Mouse (Mus musculus) heart, adult 9 months (tissue): ENCODE data around the gene Sidt1.
A peak's percentile ranks its signal among the peaks of the same experiment; 100 is the strongest.

Source experiments
- DNase-seq, 2 experiments: peaks; one replicate each; pipeline ENCODE4 v3.0.0; 2022; ENCODE audit warnings: low spot score in 2 of 2

Sidt1 gene

DNA sequence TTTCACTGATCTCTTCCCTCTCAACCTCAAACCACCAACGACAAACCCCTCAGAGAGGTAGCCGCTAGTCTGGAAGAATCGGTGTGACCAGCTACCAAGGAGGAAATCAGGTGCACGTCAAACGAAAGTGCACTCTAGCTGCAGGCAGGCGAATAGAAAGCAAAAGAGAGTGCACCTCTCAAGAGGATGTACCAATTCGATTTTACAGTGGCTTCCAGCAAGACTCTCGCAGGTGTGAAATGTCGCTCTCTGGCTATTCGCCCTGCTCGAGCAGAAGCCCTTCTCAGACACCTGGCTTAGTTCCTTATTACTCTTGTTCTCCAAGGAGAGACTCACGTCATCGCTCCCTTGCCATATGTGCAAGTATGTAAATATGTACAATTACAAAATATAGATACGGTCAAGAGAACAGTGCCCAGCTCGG is at the start of gene Sidt1:
Gene Sidt1, minus strand, starts transcription at position 336 of the 424 bp plus-strand sequence.
- no peak for DNase-seq

DNA sequence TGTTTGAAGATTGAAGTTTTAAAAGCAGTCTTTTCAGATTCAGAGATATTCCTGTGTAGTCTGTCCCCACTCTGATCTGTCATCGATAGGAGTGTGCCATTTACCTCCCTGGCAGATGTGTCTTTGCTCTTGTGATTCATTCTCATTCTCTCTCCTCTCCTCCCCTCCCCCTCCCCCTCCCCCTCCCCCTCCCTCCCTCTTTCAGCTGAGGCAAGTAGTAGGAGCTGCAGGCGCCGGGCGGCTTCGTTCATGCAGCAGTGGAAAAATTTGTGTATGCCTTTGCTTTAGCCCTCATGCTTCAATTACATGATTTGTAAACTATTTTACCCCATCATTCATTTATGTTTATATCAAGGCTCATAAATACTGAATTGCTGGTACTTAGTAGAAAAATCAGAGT is 48.6 kb upstream of the Sidt1 start:
- DNase-seq = no peak

DNA sequence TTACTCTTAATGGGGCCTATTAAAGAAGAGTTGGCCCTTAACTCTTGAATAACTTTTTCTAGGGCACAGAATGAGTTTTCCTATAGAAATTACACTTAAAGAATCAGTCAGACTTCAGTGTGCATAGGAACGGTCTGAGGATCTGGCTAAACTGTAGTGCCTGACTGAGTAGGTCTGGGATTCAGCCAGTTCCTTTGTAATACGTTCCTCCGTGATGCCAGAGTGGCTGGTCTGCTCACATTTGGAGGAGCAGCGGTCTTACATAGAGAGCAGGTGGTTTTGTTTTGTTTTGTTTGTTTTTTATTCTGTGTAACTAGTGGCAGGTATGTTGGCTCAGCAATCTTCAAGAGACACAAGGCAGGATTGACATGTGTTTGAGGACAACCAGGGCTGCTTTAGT is 47.0 kb upstream of the Sidt1 start:
- no peak for DNase-seq

DNA sequence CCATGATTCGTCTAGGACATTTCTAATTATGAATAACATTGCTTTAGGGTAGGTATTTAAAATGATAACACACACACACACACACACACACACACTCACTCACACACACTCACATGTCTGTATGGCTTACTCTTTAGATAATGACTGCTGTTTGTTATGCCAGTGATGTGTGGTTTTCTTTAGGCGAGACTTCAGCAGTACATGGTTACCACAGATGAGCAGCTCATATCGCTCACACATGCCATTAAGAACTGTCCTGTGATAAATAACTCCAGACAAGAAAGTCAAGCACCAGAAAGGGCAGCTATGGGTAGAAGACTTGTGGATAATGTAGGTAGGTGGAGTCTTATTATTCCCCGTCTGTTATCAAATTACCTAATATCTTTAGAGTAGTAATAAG is 42.5 kb upstream of the Sidt1 start:
- no peak for DNase-seq

DNA sequence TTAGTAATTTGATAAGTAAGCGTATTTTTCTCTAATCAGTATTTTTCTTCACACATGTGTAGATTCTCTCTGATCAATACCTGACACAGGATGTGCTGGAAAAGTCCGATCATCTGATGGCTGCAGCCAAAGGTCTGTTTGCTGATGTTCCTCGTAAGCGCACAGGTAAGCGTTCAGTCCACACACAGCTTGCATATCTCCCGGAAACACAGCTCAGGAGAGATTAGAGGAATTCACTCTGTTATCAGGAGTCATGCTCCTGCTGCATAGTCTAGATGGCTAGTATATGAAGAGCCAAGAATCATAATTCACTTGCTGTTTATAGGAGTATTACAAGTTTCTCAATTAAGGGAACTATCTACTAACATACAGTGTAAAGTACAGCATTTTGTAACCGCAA is 32.5 kb upstream of the Sidt1 start:
- DNase-seq = no peak

DNA sequence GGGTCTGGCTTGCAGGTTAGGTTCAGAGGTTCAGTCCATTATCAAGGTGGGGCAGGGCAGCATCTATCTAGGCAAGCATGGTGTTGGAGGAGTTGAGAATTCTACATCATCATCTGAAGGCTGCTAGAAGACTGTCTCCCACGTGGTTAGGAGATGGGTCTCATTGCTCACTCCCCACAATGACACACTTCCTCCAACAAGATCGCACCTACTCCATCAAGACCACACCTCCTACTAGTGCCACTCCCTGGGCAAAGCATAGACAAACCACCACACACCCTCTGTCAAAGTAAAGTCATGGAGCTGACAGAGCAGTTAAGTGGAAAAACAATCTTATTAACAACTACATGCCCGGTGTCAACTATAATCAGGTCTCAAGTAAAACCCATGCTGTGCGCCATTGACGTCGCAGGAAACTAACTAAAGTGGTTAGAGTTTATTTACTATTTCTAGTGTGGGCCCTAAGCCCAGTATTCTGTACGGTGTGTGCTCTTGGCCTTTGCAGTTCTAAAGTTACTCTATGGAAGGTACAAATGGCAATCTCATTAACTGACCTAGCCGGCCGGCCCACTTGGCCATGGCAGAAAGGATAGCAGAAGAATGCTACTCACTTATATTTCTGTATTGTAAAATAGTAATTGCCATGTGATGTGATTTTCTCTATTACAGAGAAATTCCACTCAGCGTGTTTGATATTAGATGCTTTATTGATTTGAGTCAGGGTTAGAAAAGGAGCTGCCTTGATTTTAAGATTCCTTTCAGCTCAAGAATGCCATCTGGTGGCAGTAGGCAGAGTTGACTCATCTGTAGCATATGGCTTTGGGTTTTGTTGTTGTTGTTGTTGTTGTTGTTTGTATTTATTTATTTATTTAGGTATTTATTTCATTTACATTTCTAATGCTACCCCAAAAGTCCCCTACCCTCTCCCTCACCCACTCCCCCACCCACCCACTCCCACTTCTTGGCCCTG is 29.2 kb upstream of the Sidt1 start:
- peak in 1 of 2 experiments; percentile 10 for DNase-seq

DNA sequence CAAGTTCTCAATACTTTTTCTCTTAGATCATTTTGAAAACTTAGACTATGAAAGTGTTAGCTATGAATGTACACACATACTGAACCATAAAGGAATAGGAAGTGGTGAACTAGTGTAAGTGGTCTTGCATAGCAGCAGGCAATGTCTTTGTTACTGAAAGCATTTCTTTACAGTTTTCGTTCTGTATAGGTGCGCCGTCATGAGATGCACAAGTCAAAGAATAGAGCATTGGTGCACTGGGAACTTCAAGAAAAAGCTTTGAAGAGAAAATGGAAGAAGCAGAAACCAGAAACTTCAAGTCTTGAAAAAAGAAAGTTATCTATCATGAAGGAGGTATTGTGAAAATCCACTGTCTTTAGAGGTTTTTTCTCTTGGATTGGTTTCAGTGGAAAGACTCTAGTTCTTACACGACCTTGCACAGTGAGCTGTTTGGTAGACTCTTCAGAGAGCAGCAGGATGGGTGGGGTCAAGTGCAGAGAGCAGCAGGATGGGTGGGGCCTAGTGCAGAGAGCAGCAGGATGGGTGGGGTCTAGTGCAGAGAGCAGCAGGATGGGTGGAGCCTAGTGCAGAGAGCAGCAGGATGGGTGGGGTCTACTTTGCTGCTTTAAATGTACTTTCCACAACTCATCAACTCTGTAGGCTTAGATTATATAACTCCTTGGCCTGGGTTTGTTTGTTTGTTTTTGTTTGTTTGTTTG is 24.7 kb upstream of the Sidt1 start:
- DNase-seq = peak; percentile 62 to 84

DNA sequence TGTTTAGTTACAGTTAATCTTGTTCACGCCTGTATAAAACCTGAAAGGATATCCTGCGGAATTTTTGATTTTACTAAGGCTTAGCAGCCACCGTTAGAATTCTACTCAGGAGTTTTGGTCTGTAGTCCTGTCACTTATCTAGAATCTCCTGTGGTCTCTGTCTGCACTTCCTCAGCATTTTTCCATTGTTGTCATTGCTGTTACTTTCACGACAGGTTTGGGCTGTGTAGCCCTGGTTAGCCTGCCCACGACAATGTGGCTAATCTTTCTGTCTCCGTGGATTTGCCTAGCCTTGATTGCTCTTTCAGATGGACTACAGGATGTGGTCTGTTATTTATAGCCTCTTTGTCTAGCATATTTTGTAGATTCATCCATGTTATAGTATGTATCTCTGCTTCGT is 23.3 kb upstream of the Sidt1 start:
- peak in 1 of 2 experiments; percentile 62 for DNase-seq

DNA sequence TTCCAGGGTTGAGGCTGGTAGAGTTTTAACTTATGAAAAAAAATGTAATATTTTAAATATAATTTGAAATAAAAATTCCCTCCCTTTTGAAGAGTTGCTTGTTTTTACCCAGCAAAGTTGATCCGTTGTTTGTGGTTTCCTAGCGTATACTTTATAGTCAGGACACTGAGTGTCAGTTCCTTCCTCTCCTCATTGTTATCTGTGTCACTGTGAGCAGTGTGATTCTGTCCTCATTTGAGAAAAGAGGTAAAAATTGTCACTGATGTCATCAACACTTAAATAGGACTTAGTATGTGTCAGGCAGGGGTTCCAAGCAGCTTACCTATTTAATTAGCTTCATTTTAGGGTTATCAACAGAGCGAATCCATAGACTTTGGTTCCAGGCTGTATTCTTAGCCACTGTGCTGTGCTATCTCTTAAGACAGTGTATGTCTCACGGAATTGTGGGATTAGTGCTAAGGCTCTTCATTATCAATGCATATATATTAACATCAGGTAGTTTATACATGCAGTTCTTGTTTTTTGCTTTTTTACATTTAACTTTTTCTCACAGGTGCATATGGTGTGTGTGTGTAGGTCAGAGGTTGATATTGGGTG is 16.9 kb upstream of the Sidt1 start:
- no peak for DNase-seq

DNA sequence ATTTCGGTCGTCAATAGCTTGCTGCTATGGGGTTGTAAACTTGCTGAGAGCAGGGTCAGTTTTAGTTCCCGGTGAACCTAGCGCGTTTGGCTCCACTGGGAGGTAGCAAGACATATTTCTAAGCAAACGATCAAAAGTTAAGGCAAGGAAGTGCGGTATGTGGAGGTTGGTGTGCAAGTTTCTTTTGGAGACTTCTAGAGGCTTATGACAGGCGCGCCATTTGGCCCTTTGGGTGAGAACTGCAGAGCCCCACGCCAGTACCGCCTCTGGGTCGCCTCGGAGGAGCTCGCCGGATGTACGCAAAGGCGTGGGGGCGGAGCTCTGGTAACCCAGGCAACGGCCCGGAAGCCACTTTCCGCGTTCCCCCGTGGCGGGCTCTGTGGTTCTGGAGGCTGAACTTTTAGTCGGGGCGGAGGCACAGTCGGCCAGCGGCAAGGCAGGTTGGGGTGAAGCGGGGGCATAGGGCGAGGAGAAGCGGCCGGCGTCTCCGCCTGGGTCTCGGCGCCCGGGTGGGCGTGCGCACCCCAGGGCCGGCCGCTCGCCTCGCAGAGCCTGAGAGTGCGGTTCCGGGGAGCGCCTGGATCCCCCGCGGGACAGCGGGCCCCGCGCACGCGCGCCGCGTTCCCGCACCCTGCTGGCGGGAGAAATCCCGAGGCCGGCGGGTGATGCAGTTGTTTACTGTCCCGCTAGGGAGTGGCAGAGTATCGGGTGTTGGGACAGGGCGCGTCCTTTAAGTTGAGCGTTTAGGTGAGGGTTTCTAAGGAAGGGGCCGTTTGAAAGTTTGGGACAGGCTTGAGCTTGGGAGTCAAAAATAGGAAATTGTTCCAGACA is 14.3 kb upstream of the Sidt1 start, which contains the start of gene Spice1:
Gene Spice1, plus strand, starts transcription at position 51 of the 831 bp plus-strand sequence.
- DNase-seq = peak; percentile 92 to 94

DNA sequence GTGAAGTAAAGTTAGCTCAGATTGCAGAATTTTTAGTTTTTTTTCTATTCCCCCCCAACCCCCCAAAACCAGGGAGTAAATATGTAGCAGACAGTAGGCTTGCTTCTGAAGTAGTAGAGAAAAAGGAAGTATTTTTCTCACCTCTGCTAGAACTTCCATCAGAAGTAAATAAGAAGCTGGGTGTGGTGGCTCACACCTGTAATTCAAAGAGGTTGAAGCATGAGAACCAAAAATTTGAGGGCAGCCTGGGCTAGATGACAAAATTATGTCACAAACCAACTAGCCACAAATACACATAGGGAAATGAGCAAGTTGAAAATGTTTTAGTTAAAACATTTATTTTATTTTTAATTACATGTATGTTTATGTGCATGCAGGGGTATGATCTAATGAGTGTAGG is 4.5 kb upstream of the Sidt1 start:
- no peak for DNase-seq

DNA sequence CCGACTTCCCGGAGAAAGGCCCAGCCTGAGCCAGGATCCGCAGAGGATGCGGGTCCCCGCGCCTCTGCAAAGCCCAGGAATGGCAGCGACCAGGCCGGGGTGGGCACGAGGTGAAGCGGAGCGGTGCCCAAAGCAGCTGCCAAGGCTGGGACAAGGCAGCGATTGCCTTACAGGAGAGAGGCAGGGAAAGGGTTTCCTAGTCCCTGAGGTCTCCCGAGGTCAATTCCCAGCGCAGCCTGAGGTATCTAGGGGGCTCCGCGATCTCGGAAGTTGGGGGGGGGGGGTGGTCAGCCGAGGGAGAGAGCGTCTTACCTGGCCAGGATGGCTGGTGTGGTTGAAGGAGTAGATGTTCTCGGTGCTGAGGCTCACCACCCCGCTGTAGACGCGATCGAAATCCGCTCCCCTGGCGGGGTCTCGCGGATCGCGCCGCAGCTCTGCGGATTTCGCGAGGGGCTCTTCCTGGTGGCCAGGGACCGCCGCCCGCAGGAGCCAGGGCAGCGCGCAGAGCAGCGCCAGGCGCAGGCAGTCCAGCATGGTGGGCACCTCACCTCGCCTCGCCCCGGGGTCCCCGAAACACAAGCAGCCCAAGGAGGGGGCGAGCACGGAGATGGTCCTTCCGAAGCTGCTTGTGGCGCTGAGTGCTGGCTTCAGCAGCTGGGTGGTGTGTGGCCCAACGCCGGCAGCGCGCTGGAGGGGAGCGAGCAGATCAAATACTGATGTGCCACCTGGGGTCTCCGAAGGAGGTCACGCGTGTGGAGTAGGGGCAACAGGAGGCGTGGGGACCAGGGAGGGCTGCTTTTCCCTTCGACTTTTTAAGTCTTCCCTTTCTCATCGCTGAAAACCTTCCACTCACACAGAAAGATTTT is 768 bp downstream of the Sidt1 start:
- DNase-seq = no peak

DNA sequence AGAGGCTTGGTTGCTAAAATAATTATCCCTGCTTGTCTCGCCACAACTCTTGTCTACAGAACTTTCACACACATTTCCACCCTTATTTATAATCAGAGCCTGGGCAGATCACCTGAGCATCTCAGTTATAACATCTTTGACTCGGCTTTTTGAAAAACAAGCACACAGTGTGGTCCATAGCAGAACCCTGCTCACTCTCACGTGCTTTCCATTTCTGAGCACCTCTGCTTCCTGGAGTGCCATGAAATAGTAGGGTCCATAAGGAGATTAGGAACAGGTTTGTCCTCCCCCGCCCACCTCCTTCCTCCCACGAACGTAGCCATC is 1.4 kb downstream of the Sidt1 start:
- no peak for DNase-seq

DNA sequence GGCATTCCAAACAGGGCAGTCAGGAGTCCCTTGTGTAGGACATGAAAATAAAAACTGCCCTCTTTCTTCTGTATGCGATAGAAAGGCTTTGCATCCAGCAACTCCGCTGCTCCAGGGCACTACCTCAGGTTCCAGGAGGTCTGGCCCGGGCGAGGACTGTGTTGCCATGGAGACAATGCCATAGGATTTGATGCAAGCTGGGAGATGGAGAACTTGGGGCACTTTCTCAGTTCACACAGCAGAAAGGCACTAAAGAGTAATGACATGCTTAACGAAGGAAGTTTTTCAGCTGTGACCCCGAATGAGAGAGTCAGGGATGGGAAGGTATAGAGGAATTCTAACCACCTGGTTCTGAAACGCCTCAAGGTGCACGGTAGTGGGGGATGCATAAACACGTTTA is 1.8 kb downstream of the Sidt1 start:
- no peak for DNase-seq

DNA sequence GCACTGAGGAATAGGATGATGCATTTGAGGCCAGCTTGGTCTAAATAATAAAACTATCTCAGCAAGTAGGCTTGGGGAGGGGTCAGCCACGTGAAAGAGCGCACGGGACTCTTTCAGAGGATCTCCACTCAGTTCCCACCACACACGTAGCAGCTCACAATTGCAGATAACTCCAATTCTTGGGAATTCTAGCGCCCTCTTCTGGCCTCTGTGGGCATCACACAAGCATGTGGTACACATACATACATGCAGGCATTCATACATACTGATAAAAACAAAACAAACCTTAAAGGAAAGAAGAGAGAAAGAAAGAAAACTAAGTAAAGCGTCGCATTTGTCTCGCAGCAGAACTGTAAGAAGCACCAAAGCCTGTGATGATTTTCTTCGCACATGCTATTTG is 2.3 kb downstream of the Sidt1 start:
- no peak for DNase-seq

DNA sequence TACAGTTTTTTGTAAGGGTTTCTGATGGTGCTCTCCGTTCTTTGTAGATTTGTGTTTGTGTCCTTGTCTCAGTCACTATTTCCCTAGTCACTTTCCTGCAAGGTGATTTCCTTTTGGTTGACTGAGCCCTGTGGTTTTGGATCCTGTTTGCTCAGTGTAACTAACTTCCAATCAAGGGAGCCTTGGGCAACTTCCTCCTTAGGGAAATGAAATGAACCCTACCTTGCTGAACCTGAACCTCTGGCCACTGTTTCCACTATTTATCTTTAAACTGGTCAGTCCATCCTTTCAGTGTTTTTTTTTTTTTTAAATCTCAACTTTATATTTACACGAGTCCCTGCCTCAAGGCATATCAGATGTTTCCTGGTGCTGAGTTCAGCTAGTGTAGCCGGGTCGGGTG is 4.4 kb downstream of the Sidt1 start:
- no peak for DNase-seq

DNA sequence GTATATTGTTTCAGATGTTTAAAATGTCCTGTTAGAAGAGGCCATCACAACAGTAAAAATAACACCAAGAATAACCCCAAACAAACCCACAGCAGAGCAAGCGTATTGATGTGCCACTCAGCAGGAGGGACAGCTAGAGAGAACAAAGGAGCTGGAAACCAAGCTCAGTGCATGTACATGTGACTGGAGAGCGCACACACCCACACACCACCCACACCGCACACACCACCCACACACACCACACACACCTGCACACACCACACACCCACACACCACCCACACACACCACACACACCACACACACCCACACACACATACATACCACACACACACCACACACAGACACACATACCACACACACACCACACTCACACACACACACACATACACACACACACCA is 12.8 kb downstream of the Sidt1 start:
- no peak for DNase-seq

DNA sequence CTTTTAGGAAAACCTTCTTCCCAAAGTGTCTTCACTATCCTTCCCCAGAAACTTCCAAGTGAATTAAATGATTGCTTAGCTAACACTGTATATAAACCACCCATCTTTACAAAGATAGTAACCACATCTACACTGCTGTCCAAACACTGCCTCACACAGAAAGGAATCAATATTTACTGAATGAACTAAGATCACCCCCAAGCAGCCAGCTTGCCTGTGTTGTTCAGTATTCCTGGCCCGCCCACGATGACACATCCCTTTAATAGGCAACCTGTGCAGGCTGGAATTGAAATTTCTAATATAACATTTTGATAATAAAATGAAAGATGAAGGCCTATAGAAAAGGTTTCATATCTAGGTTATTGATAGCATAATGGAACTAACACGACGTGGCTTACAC is 16.6 kb downstream of the Sidt1 start:
- no peak for DNase-seq

DNA sequence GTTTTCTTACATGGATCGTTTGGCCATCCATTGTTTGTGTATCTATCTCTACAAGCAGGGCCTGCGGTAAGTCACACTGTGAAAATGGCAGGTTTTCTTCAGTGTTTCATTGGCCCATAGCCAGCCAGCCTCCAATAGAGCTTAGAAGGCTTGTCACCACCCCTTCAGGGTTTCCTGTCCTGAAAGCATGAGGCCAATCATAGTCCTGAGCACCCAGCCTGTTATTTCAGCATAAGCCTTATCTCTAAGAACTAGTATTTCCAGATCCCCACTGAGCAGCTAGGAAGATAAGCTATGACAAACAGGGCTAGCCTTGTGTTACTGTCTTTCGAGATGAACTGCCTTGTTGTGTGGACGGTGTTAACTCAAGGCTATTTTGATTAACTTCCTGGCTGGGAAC is 19.6 kb downstream of the Sidt1 start:
- DNase-seq = no peak

DNA sequence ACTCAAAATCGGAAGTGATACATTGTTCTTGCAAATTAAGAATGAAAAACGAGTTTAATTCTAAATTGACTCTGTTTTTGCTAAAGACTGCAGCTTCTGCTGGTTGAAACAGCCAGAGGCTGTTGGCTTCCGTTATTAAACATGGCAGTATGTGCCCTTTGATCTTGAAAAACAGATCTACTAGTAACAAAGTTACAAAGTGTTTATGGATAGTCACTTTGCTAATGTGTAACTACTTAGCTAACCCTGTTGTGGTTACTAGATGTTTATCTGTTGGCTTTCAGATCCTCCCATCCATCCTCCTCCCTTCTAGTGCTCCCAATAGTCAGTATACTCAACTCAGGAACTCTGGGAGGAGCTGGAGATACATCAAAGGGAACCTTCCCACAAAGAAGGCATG is 27.4 kb downstream of the Sidt1 start:
- no peak for DNase-seq

DNA sequence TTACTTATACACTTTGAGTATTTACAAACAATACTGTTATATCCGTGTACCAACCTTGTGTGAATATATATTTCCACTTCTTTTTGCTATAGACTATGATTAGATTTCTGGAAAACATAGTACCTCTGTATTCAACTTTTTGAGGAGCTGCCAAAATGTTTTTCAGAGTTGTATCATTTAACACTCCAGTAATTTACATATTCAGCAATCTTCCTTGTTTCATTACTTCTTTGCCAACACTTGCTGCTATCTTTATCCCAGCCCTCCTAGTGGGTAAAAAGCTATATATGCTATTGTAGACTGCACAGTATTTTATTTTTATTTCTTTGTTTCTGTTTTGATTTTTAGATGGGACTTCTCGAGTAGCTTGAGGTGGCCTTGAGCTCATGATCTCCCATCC is 29.2 kb downstream of the Sidt1 start:
- no peak for DNase-seq
